Mouse (Mus musculus) heart, postnatal 10 days (tissue): Measurements from ENCODE around the gene Ipo7. TPM values are rescaled to one million over a fixed set of nuclear protein-coding genes. Genes with fewer than 3 reads are reported as not detected.
A peak's percentile ranks its signal among the peaks of the same experiment; 100 is the strongest.
"Not testable (repeated sequence)": the region's sequence is repeated elsewhere in the genome, so short reads cannot be mapped to it uniquely, and the experiment has no call there.

Experiments
- DNase-seq, 2 experiments: peaks; one replicate each; pipeline ENCODE4 v3.0.0; 2021
- intact Hi-C: fragments of 180-260 bp; cut with DNase I; formaldehyde crosslinking; loops from one replicate; pipeline ENCODE4 v1.15.1; 2025
- total RNA-seq, 2 experiments: library from RNA; stranded (reverse); gene quantifications; 2 replicates each; pipeline ENCODE4 v1.2.3; 2021

Gene Ipo7
- 10 to 100 TPM; 89.1 to 98.3 TPM for total RNA-seq

DNA sequence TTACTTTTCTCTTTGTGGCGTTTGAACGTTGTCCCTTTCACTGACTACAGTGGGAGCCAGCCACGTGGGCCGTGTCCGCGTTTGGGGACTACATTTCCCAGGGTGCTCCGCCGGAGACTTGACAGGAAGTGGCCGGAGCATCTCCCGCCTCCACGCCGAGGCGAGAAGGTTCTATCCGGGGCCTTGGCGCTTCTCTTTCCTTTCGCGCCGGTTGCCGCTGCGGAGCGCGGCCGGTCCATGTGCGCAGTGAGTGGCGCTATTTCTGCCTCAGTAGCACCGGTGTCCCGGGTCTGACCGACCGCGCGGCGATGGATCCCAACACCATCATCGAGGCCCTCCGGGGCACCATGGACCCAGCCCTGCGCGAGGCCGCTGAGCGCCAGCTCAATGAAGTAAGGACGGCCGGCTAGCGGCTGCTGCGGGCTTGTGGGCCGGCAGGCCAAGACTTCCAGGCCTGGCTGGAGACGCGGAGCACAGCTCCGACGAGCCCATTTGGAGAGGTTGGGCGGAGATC, at the start of gene Ipo7:
TSS of gene Ipo7 (plus strand) at position 158 of the 514 bp plus-strand sequence.
- intact Hi-C loops, result loop anchor here (2.0 kb wide), 1 partner anchor 25 kb away; no protein-coding TSS in a partner anchor
- DNase-seq, result peak; percentile 96 to 97

GRCm38 (mm10) chr7:109968924-109969450, 49.1 kb upstream of the Ipo7 start:
- intact Hi-C loops, result loop anchor here (5.0 kb wide), 1 partner anchor 193 kb away; no protein-coding TSS in a partner anchor
- DNase-seq, result peak; percentile 56 to 73

DNA sequence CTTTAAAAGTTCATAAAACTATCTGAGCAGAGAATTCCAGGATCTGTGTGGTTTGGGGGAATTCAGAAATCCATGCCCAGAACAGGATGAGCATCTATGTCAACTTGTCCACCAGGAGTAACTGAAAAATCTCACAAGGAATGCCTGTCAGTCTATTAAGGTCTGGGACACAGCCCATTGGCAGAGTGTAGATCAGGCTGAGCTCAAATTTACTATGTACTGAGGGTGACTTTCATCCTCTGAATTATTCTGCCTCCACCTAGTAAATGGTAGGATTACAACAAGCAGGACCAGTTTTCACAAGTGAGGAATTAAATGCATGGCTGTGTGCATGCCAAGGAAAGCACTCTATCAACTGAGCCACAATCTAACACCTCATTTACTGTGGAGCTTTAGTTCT, 48.5 kb upstream of the Ipo7 start:
- intact Hi-C loops, result loop anchor here (5.0 kb wide), 1 partner anchor 193 kb away; no protein-coding TSS in a partner anchor
- no peak for DNase-seq

DNA sequence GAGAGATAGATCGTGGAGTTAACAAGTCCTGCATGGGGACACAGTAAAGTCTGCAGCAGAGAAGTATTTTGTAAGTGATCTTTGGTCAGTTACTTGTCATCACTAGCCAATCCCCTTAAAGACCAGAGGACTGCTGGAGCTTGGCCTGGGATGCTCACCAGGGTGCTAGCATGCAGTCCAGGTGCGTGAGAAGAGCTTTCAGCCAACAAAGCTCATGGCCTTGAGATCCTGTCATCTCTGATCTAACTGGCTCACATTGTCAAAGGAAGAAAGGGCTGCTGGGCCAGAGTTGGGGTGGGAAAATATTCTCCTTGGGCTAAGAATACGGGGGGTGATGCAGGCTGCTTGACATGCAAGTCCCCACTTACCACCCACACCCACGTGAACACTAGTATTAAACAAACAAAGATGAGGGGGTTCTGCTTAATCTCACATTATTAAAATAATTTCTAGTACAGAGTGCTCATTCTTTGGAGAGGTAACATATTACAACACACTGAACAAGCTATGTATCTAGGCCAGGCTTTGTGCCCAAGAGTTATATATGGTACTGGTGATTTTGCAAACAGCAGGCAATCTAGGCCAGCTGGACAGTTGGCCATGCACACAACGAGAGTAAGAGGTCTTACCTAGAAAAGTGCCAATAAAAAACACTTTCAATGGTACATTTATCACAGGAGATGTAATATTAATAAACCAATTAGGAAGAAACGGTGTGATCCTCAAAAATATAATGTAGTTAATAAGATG, 41.9 kb upstream of the Ipo7 start:
- intact Hi-C loops, result loop anchor here (5.0 kb wide), 2 partner anchors 66 to 81 kb away; no protein-coding TSS in a partner anchor
- DNase-seq, result no peak

- intact Hi-C loops, result loop anchor here (5.0 kb wide), 2 partner anchors 65 to 80 kb away; no protein-coding TSS in a partner anchor
These were observed 40.9 kb upstream of the Ipo7 start for GRCm38 (mm10) chr7:109977131-109977530.

DNA sequence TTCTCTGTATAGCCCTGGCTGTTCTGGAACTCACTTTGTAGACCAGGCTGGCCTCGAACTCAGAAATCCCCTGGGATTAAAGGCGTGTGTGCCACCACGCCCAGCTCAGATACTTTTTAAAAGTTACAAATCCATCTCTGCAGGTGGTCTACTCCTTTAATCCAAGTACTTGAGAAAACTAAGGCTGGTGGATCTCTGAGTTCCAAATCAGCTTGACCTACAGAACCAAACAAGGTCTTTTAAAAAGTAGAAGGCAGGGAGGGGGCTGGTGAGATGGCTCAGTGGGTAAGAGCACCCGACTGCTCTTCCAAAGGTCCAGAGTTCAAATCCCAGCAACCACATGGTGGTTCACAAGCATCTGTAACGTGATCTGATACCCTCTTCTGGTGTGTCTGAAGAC, 33.5 kb upstream of the Ipo7 start:
- intact Hi-C loops, result loop anchor here (5.0 kb wide), 1 partner anchor 78 kb away; the partner anchor contains the start of gene Zfp143
- not testable (repeated sequence) for DNase-seq

More at GRCm38 (mm10) chr7:109977131-109977530, 40.9 kb upstream of the Ipo7 start:
- DNase-seq, result peak in 1 of 2 experiments; percentile 54

DNA sequence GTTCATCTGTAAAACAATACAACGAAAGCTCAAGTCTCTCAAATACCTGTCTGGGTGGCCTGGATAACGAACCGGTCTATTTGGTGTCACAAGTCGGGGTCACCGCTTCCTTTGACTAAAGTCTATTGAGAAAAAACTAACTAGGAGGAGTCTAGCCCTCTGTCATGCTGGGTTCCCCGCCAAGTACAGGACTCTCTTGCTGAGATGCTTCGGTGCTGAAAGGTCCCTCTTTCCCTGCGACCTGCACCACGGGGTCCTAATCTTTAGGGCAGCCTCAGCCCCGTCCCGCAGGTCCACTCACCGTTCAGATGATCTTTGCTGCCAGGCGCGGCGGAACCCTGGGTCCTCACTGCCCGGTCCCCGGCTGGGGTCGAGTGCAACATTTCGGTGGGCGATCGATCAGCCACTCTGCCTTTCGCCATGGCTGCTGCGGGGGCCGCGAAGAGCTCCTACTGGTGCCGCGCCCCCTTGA, 32.4 kb upstream of the Ipo7 start:
- no peak for DNase-seq
- intact Hi-C loops, result loop anchor here (5.0 kb wide), 1 partner anchor 77 kb away; the partner anchor contains the start of gene Zfp143

GRCm38 (mm10) chr7:109986133-109986669, 31.9 kb upstream of the Ipo7 start:
- DNase-seq, result peak; percentile 100
- intact Hi-C loops, result loop anchor here (5.0 kb wide), 1 partner anchor 76 kb away; the partner anchor contains the start of gene Zfp143

GRCm38 (mm10) chr7:109986775-109987174, 31.3 kb upstream of the Ipo7 start, which contains the start of gene Tmem41b:
Tmem41b (minus strand) TSS chr7:109986929.
- intact Hi-C loops, result loop anchor here (5.0 kb wide), 1 partner anchor 76 kb away; the partner anchor contains the start of gene Zfp143

GRCm38 (mm10) chr7:109991286-109991685, 26.8 kb upstream of the Ipo7 start:
- no peak for DNase-seq
- intact Hi-C loops, result no loop called here

More at GRCm38 (mm10) chr7:109986775-109987174, 31.3 kb upstream of the Ipo7 start, which contains the start of gene Tmem41b:
- DNase-seq, result peak; percentile 24 to 34

- DNase-seq, result peak; percentile 82 to 84
- intact Hi-C loops, result loop anchor here (2.0 kb wide), 1 partner anchor 25 kb away; the partner anchor contains the start of gene Ipo7
These were observed 24.7 kb upstream of the Ipo7 start for GRCm38 (mm10) chr7:109993157-109993959.

- intact Hi-C loops, result no loop called here
- DNase-seq, result no peak
These were observed 19.7 kb upstream of the Ipo7 start for GRCm38 (mm10) chr7:109998388-109998787.

DNA sequence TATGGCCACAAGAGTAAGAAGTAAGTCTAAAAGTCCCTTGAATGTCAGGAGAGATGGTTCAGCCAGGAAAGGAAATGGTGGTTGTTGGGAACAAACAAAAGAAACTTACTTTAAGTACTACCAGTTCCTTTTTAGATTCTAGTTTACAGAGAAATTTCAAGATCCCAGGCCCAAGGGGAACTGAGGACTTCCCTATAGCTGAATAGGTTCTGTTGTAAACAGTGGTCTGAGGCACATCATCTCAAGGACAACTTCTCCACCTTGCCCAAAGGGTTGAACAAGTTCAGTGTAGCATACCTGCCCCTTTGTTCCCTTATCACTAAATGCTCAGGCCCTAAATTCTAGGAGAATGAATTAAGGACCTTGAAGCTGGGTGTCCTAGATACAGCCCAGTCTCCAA, 16.0 kb upstream of the Ipo7 start:
- intact Hi-C loops, result no loop called here

DNA sequence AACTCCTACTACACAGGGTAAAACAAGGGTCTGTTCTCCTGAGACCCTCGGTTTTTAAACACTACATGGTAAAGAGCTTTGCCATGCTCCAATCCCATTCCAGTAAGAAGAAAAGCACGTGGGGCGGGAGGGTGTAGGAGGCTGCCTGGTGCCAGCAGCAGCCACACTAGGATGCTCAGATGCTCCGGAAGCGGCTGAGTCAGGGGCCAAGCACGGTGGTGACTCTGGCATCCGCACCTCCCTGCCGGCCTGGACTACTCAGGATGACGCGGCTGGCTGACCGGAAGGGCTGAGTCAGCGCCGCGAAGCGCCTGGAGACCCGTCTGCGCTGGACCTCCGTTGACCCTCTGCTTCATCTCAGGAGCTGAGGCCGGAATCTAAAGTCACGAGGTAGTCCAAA, 15.1 kb upstream of the Ipo7 start:
- peak; percentile 60 to 66 for DNase-seq
- intact Hi-C loops, result no loop called here

More for the DNA sequence above, 16.0 kb upstream of the Ipo7 start:
- no peak for DNase-seq

- intact Hi-C loops, result no loop called here
- no peak for DNase-seq
These were observed 12.1 kb upstream of the Ipo7 start for GRCm38 (mm10) chr7:110005976-110006375.

DNA sequence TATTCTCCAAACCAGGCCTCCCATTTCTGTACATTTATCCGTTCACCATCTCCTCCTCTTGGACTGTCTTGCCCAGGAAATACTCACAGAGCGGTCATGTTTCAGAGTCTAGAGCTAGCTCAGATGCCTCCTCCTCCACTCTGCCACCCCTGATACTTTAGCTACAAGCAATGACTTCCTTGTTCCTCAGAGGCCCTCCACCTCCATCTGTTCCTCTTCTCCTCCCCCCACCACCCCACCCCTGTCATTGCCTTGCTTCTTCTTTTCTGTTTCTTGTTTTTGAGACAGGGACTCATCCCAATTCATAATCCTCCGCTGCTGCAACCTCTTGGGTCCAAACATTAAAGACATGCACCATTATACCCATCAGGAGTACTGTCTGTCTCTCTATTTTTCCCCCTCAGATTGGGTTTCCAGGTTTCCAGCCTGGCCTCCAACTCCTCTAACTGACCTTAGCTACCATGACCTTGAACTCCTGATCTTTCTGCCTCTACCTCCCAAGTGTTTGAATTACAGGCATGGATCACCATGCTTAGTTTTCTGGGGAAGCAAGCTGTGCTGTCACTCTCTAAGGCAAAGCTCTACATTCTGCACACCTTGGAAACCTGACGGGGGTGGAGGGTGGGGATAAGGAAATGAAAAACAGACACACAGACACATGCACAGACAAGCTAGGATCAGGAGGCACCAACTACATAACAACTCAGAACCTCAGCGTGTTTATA, 11.4 kb upstream of the Ipo7 start:
- DNase-seq, result no peak
- intact Hi-C loops, result no loop called here

DNA sequence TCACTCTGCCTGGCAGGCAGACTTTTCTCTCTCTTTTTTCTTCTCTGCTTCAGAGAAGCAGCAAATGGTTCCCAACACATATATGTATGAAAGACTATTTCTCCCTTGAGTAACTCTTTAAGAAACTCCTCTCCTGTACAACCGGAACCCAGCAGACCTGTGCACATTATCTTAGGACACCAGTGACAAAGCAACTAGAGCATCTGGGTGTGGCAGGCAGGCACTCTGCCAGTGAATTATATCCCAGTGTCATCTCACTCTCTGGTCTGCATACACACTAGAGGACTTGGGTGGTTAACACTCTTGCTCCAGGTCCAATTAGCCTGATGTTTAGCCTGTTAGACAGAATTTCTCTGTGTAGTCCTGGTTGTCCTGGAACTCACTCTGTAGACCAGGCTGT, 9.6 kb upstream of the Ipo7 start:
- DNase-seq, result no peak
- intact Hi-C loops, result no loop called here

DNA sequence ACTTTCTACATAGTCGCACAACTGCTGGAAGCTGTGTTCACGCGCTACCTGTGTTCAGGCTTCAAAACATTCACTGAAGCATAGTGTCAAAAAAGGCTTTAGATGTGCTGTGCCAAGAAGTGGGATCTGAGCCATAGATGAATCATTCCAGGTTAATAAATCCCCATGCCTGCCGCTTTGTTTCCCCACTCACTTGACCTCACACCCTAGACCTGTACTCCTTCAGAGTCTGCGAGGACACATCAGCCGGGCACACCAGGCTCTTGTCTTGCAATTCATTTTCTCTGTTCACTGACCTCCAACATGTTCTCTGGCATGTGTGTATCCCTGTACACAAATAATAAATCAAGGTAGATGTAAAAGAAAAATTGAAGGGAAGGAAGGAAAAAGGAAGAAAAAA, 9.0 kb upstream of the Ipo7 start:
- intact Hi-C loops, result no loop called here
- no peak for DNase-seq

DNA sequence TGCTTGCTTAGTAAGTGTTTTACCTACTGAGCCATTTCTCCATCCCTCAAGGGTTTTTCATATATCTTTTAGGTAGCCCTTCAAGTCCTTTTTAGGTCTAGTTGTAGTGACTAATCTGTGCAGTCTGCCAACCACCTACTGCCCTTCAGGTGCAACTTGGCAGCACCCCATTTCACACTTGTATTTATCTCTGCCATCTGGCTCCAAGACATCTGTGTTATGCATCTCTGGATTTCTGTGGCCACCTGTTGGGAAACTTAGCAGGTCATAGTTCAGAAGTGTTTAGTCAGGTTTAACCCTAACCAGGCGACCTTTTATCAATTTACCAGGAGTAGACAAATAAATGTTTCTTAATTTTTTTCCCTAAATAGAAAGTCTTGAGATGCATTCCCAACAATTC, 6.7 kb upstream of the Ipo7 start:
- intact Hi-C loops, result no loop called here
- no peak for DNase-seq
